Mouse (Mus musculus): ENCODE measurements around the gene Dennd5b. TPM values are rescaled to one million over a fixed set of nuclear protein-coding genes. Genes with fewer than 3 reads are reported as not detected.

The Dennd5b gene
- total RNA-seq, 1 experiment = 11.5 TPM

DNA sequence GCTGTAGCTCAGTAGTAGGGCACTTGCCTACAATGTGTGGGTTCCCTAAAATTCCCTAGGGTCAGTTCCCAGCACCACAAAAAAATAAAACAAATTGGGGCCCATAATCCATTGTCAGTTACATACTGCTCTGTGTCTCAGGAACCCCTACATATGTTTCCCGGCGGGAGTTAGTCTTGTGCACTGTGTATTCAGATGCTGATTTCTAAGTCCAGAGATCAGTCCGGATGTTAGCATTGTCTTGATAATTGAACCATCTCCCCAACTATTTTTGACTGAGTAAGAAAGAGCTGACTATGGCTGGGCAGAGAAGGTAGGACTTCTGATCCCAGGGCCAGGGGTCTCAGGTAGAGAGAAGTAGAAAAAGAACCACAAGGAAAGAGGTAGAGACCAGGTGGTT lies 144.4 kb downstream of the Dennd5b start:
- no peak; the same call in none of the 2 replicates for TF ChIP-seq CHD2 (IDR thresholded peaks at IDR 0.05; ENCODE audit: low read depth, low read length)
- TF ChIP-seq ZC3H11A (IDR thresholded peaks at IDR 0.05; ENCODE audit: borderline replicate concordance, low read depth, low read length) = no peak
- TF ChIP-seq HCFC1 (IDR thresholded peaks at IDR 0.05; ENCODE audit: borderline replicate concordance, insufficient read depth, low read length) = no peak
- TF ChIP-seq ZNF384 (IDR thresholded peaks at IDR 0.05; ENCODE audit: low read depth, low read length) = no peak
- TF ChIP-seq MAFK (IDR thresholded peaks at IDR 0.05; ENCODE audit: insufficient read depth, low read depth, low read length) = no peak
- H3K36me3 ChIP-seq (ENCODE audit: control insufficient read depth, insufficient read depth, low read length, poor library complexity, severe bottlenecking) = no peaks in the 10 kb centered on the region
- in situ Hi-C loops (cut with MboI; ENCODE audit: low sequenced_read_pairs in 2 of 2, unreplicated experiment in 2 of 2) = no loop called here
- H3K9me3 ChIP-seq (ENCODE audit: control insufficient read depth, insufficient read depth, low read depth, low read length) = no peaks in the 10 kb centered on the region
- H3K4me1 ChIP-seq (ENCODE audit: control insufficient read depth in 2 of 2, insufficient read depth in 2 of 2, low read length in 2 of 2, poor library complexity in 1 of 2) = peaks cover 11 to 18% of the 10 kb centered on the region in 2 experiments
- H3K27ac ChIP-seq (ENCODE audit: insufficient read depth, low read depth, low read length, poor library complexity, severe bottlenecking) = peak overlapping the region; percentile 90
- no peak for DNase-seq (ENCODE audit: low read depth, low spot score)
- peak overlapping the region; percentile 50 to 65 for H3K4me3 ChIP-seq (ENCODE audit: insufficient read depth in 1 of 2, low read depth in 1 of 2, low read length in 2 of 2, poor library complexity in 1 of 2, severe bottlenecking in 1 of 2)
- H3K9ac ChIP-seq (ENCODE audit: insufficient read depth, low read depth, low read length, poor library complexity, severe bottlenecking) = peak overlapping the region; percentile 79

DNA sequence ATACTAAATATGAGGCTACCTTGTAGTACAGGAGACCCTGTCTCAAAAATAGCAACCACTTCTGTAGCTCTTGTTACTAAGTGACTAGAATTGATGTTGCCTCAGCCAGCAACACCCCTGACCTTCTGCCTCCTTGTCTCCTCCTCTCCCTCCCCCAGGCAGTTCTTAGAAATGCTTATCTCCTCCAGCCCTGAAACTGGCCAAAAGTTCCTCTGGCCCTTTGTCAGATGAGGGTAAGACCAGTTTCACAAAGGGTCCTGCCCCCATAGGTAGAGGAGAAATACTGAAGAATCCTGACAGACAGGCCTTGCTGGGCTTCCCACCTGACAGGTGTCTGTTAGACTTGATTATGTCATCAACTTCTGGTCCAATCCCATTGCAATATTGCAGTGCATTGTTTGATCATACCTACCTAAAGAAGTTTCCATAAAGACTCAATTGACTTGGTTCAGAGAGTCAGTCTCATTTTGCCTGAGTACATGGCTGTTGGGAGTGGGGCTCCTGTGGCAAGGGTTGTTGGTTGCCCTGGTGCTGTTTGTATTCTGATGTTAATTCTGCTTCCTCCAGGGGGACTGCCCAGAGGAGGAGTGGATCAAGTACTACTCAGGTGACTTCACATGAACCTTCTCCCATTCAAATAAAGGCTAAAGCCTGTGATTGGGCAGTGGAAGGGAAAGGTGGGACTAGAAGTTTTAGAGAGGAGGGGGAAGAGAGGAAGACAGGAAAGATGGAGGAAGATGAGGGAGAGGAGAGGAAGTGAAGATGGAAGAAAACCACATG lies 145.6 kb downstream of the Dennd5b start:
- Histone ChIP-seq H3K9ac (ENCODE audit: insufficient read depth, low read depth, low read length, poor library complexity, severe bottlenecking) (peak overlapping the region; percentile 28; the same call in 1 of the 2 replicates), H3K27ac (ENCODE audit: insufficient read depth, low read depth, low read length, poor library complexity, severe bottlenecking) (peak overlapping the region; percentile 90), H3K4me3 (ENCODE audit: insufficient read depth in 1 of 2, low read depth in 1 of 2, low read length in 2 of 2, poor library complexity in 1 of 2, severe bottlenecking in 1 of 2) (peak overlapping the region; percentile 50 to 65), H3K4me1 (ENCODE audit: control insufficient read depth in 2 of 2, insufficient read depth in 2 of 2, low read length in 2 of 2, poor library complexity in 1 of 2) (peaks cover 6 to 15% of the 10 kb centered on the region in 2 experiments), H3K36me3 (ENCODE audit: control insufficient read depth, insufficient read depth, low read length, poor library complexity, severe bottlenecking) (no peaks in the 10 kb centered on the region), H3K9me3 (ENCODE audit: control insufficient read depth, insufficient read depth, low read depth, low read length) (no peaks in the 10 kb centered on the region)
- DNase-seq (ENCODE audit: low read depth, low spot score) = no peak
- TF ChIP-seq MAFK (IDR thresholded peaks at IDR 0.05; ENCODE audit: insufficient read depth, low read depth, low read length) (no peak), ZNF384 (IDR thresholded peaks at IDR 0.05; ENCODE audit: low read depth, low read length) (no peak), CHD2 (IDR thresholded peaks at IDR 0.05; ENCODE audit: low read depth, low read length) (no peak), ZC3H11A (IDR thresholded peaks at IDR 0.05; ENCODE audit: borderline replicate concordance, low read depth, low read length) (no peak), HCFC1 (IDR thresholded peaks at IDR 0.05; ENCODE audit: borderline replicate concordance, insufficient read depth, low read length) (no peak)
- in situ Hi-C loops (cut with MboI; ENCODE audit: low sequenced_read_pairs in 2 of 2, unreplicated experiment in 2 of 2) = no loop called here

DNA sequence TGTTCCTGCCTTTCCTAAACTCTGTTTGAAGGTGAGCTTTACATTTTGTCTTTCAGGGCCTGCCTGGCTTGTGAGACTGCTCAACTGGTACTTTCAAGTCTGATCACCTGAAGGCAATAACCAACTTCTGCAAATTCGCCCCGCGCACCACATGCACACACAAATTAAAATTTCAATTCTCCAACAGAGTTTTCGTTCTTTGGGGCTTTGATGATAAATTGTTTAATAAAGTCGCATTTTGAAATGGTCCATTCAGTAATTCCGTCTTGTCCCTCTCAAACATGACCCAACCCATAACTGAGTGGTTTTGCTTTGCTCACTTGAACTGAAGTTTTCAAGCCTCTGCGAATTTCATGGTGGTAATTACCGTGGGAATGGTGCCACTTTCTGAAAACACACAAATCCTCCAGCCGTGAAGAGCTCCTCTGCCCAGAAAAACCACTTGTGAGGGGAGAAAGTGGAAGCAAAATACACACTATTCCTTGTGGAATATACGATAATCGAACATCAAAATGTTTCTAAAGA lies 154.5 kb downstream of the Dennd5b start:
- no peak for DNase-seq (ENCODE audit: low read depth, low spot score)
- H3K9me3 ChIP-seq (ENCODE audit: control insufficient read depth, insufficient read depth, low read depth, low read length) = no peaks in the 10 kb centered on the region
- TF ChIP-seq HCFC1 (IDR thresholded peaks at IDR 0.05; ENCODE audit: borderline replicate concordance, insufficient read depth, low read length) (no peak), MAFK (IDR thresholded peaks at IDR 0.05; ENCODE audit: insufficient read depth, low read depth, low read length) (no peak), ZNF384 (IDR thresholded peaks at IDR 0.05; ENCODE audit: low read depth, low read length) (no peak), ZC3H11A (IDR thresholded peaks at IDR 0.05; ENCODE audit: borderline replicate concordance, low read depth, low read length) (no peak), CHD2 (IDR thresholded peaks at IDR 0.05; ENCODE audit: low read depth, low read length) (no peak)
- peak overlapping the region; percentile 56 for H3K9ac ChIP-seq (ENCODE audit: insufficient read depth, low read depth, low read length, poor library complexity, severe bottlenecking)
- peak overlapping the region; percentile 42 to 62 for H3K4me3 ChIP-seq (ENCODE audit: insufficient read depth in 1 of 2, low read depth in 1 of 2, low read length in 2 of 2, poor library complexity in 1 of 2, severe bottlenecking in 1 of 2)
- peak overlapping the region; percentile 64 for H3K27ac ChIP-seq (ENCODE audit: insufficient read depth, low read depth, low read length, poor library complexity, severe bottlenecking)
- H3K4me1 ChIP-seq (ENCODE audit: control insufficient read depth in 2 of 2, insufficient read depth in 2 of 2, low read length in 2 of 2, poor library complexity in 1 of 2) = peaks cover 3 to 4% of the 10 kb centered on the region in 2 experiments; a peak in 3 of 4 replicates
- in situ Hi-C loops (cut with MboI; ENCODE audit: low sequenced_read_pairs in 2 of 2, unreplicated experiment in 2 of 2) = no loop called here
- H3K36me3 ChIP-seq (ENCODE audit: control insufficient read depth, insufficient read depth, low read length, poor library complexity, severe bottlenecking) = peaks cover 17% of the 10 kb centered on the region

DNA sequence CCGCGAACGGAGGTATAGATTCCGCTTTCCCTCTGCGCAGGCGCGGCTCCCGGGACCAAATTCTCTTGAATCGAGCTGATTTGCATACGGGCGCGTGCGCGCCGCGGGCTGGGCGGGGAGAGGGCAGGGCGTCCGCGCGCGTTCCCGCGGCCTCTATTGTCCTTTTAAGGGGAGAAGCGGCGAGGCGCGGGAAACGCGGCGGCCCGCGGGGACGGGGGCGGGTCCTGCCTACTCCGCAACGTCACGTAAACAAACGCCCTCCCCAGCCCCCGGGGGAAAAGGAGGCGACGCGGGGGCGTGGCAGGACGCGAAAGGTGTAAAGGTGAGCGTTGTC lies 155.1 kb downstream of the Dennd5b start, which contains the start of gene Sinhcaf:
Gene Sinhcaf (minus strand): TSS at position 59 of the 334 bp plus-strand sequence.
- Histone ChIP-seq H3K9me3 (ENCODE audit: control insufficient read depth, insufficient read depth, low read depth, low read length) (no peaks in the 10 kb centered on the region), H3K36me3 (ENCODE audit: control insufficient read depth, insufficient read depth, low read length, poor library complexity, severe bottlenecking) (peaks cover 22% of the 10 kb centered on the region), H3K27ac (ENCODE audit: insufficient read depth, low read depth, low read length, poor library complexity, severe bottlenecking) (peak within 1 kb of the TSS; percentile 90), H3K4me1 (ENCODE audit: control insufficient read depth in 2 of 2, insufficient read depth in 2 of 2, low read length in 2 of 2, poor library complexity in 1 of 2) (peaks cover 5 to 6% of the 10 kb centered on the region in 2 experiments; a peak in 3 of 4 replicates), H3K9ac (ENCODE audit: insufficient read depth, low read depth, low read length, poor library complexity, severe bottlenecking) (peak within 1 kb of the TSS; percentile 90), H3K4me3 (ENCODE audit: insufficient read depth in 1 of 2, low read depth in 1 of 2, low read length in 2 of 2, poor library complexity in 1 of 2, severe bottlenecking in 1 of 2) (peak within 1 kb of the TSS; percentile 81 to 98)
- DNase-seq (ENCODE audit: low read depth, low spot score) = peak; percentile 99
- in situ Hi-C loops (cut with MboI; ENCODE audit: low sequenced_read_pairs in 2 of 2, unreplicated experiment in 2 of 2) = no loop called here
- TF ChIP-seq MAFK (IDR thresholded peaks at IDR 0.05; ENCODE audit: insufficient read depth, low read depth, low read length) (no peak; the same call in 1 of the 2 replicates), ZC3H11A (IDR thresholded peaks at IDR 0.05; ENCODE audit: borderline replicate concordance, low read depth, low read length) (no peak), HCFC1 (IDR thresholded peaks at IDR 0.05; ENCODE audit: borderline replicate concordance, insufficient read depth, low read length) (no peak), ZNF384 (IDR thresholded peaks at IDR 0.05; ENCODE audit: low read depth, low read length) (no peak), CHD2 (IDR thresholded peaks at IDR 0.05; ENCODE audit: low read depth, low read length) (no peak)
